Mouse (Mus musculus): ENCODE measurements around the gene Emc9.

Emc9 gene

GRCm38 (mm10) chr14:55590748-55591330 is 5.7 kb upstream of the Emc9 start, which contains the start of gene Psme2:
Psme2 (minus strand) TSS chr14:55591113.
- DNase-seq (ENCODE audit: low read depth): peak; percentile 99

GRCm38 (mm10) chr14:55589771-55590448 is 4.8 kb upstream of the Emc9 start:
- peak; percentile 57 for DNase-seq (ENCODE audit: low read depth)

DNA sequence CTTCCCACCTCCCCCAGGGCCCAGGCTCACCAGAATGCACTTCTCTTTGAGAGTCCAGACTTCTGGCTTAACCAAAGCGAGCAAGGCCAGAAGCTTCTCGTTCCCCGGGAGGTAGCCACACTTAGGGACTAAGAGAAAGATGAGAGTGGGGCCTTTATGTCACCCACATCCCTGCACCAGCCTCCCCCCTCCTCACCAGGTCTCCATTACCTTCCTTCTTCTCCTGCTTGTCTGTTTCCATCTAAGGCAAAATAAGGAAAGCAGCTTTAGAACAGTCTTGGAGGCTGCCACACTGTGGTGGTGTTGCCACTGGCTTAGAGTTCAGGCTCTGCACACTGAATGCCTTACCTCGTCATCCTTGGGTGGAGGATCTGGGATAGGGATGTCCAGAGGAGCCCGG is 4.2 kb upstream of the Emc9 start:
- no peak for DNase-seq (ENCODE audit: low read depth)

DNA sequence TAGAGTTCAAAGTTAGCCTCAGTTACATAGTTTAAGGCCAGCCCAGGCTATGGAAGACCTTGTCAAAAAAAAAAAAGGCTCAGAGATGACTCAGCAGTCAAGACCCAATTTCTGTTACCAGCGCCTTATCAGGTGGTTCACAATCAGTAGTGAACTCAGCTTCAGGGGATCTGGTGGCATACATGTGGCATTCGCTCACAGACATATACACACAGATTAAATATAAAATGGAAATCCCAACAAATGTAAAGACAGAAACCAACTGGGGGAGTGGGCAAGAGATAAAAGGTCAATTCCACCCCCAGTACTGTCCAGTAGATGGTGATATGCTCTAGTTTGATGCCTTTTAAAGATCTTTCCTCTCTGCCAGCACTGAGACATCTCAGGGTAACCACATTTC is 1.0 kb upstream of the Emc9 start:
- DNase-seq (ENCODE audit: low read depth): peak; percentile 84

- no peak for DNase-seq (ENCODE audit: low read depth)
These were observed 461 bp upstream of the Emc9 start for GRCm38 (mm10) chr14:55585566-55585960.

DNA sequence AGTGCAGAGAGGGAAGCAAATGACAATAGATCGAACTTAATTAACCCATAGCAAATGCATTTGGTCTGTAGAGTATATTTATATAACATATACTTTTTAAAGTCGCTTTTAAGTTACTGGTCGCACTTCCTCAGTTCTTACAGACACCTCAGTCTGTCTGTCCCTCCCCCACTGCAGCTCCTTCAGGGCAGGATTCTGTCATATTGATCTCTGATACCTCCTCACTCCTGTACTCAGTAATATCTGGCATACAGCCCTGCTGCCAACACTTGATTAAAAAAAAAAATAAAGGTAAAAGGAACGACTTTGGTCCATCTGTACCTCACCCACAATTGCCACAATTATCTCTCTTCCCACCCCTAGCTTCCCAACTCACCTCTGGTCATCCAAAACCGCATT is 800 bp downstream of the Emc9 start:
- DNase-seq (ENCODE audit: low read depth): no peak

GRCm38 (mm10) chr14:55581981-55582681 is 3.0 kb downstream of the Emc9 start:
- peak; percentile 34 for DNase-seq (ENCODE audit: low read depth)

- DNase-seq (ENCODE audit: low read depth): no peak
These were observed 4.4 kb downstream of the Emc9 start for GRCm38 (mm10) chr14:55580731-55581130.

- DNase-seq (ENCODE audit: low read depth): no peak
These were observed 5.3 kb downstream of the Emc9 start for GRCm38 (mm10) chr14:55579511-55580496.

GRCm38 (mm10) chr14:55578668-55579269 is 6.3 kb downstream of the Emc9 start:
- DNase-seq (ENCODE audit: low read depth): peak; percentile 77

GRCm38 (mm10) chr14:55577871-55578667 is 7.0 kb downstream of the Emc9 start, which contains the start of gene Psme1:
Psme1 (plus strand) TSS chr14:55578123.
- peak; percentile 88 for DNase-seq (ENCODE audit: low read depth)

GRCm38 (mm10) chr14:55576376-55576775 is 8.7 kb downstream of the Emc9 start:
- no peak for DNase-seq (ENCODE audit: low read depth)

- DNase-seq (ENCODE audit: low read depth): no peak
These were observed 9.4 kb downstream of the Emc9 start for GRCm38 (mm10) chr14:55575711-55576110.

GRCm38 (mm10) chr14:55575302-55575701 is 9.8 kb downstream of the Emc9 start, which contains the start of gene Fitm1:
Fitm1 (plus strand) TSS chr14:55575617.
- no peak for DNase-seq (ENCODE audit: low read depth)

GRCm38 (mm10) chr14:55571760-55572159 is 13.3 kb downstream of the Emc9 start:
- no peak for DNase-seq (ENCODE audit: low read depth)

- DNase-seq (ENCODE audit: low read depth): no peak
These were observed 14.5 kb downstream of the Emc9 start for GRCm38 (mm10) chr14:55570588-55570987.

- no peak for DNase-seq (ENCODE audit: low read depth)
These were observed 17.6 kb downstream of the Emc9 start for GRCm38 (mm10) chr14:55567496-55567895.

DNA sequence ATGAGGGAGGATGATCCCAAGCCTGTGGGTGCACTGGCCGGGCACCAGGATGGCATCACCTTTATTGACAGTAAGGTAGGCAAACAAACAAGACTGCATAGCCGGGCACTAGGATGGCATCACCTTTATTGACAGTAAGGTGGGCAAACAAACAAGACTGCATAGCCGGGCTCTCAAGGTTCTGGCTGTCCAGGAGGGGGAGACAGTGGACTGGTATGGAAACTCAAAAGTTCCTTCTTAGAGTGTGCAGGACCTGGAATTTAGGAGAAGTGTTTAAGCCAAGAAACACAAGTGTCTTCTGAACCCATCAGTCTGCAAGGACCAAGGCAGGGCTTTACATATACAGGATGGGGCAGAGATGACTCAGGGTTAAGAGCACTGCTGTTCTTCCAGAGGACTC is 19.4 kb downstream of the Emc9 start:
- peak; percentile 29 for DNase-seq (ENCODE audit: low read depth)

GRCm38 (mm10) chr14:55563249-55563648 is 21.9 kb downstream of the Emc9 start:
- no peak for DNase-seq (ENCODE audit: low read depth)

DNA sequence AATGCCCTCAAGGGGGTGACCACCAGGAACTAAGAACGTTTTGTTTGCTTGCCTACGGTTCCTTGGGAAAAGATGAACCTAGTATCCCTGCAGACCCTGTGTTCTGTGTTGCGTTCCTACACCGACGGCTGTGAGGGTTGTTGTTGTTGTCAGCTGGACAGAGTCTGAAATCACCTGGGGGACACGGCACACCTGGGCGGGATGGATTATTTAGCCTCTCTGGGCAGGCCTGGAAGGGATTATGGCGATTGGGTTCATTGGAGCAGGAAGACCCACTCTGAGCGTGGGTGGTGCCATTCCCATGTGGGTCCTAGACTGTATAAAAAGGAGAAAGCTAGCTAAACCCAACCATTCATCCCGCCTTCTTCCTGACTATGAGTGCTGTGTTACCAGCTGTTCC is 23.2 kb downstream of the Emc9 start:
- DNase-seq (ENCODE audit: low read depth): no peak
